Mouse (Mus musculus) c-Kit-positive CD71-negative TER-119-negative erythroid progenitor cells, embryonic 14.5 days (primary cell): ENCODE data around the gene Gm10061.
"Not testable (repeated sequence)": the region's sequence is repeated elsewhere in the genome, so short reads cannot be mapped to it uniquely, and the experiment has no call there.

Experiments
- DNase-seq: peaks from one replicate; pipeline ENCODE4 v3.0.0-alpha.2; 2013; ENCODE audit warnings: low read depth

Gene Gm10061

GRCm38 (mm10) chr16:89150786-89151185 lies at the start of gene Gm10061:
Gene Gm10061 (plus strand): TSS chr16:89151086.
- no peak for DNase-seq

GRCm38 (mm10) chr16:89140551-89140950 lies 10.3 kb upstream of the Gm10061 start, which contains the start of gene Gm6358:
Gene Gm6358 (plus strand): TSS chr16:89140851.
- DNase-seq: no peak

- no peak for DNase-seq
Observed at GRCm38 (mm10) chr16:89157652-89158051, 6.8 kb downstream of the Gm10061 start, which contains the start of gene Gm9789. Gene Gm9789 (plus strand): TSS chr16:89157952.

- DNase-seq: not testable (repeated sequence)
Observed at GRCm38 (mm10) chr16:89169190-89169589, 18.3 kb downstream of the Gm10061 start, which contains the start of gene Gm7735. Gene Gm7735 (plus strand): TSS chr16:89169490.

GRCm38 (mm10) chr16:89174435-89174834 lies 23.5 kb downstream of the Gm10061 start, which contains the start of gene 1110057P08Rik:
Gene 1110057P08Rik (plus strand): TSS chr16:89174735.
- no peak for DNase-seq

- DNase-seq: no peak
Observed at GRCm38 (mm10) chr16:89188621-89189020, 37.7 kb downstream of the Gm10061 start.
